Comparison of ENCODE assay signal across 24 mouse cellular contexts in genomic region chr6:62067024-62067380, GRCm38 (mm10).
"Had no signal": no experiment of that assay in that cellular context is flagged by ENCODE, and none has a peak within 500 bp of the region (broad histone marks: within the 10 kb centered on the region; RNA-seq: fewer than 3 reads in every experiment).

No protein-coding gene starts in this region.

- H3K27ac ChIP-seq: heart, adult 2 months; heart, embryonic 13.5 days; heart, embryonic 15.5 days; hindbrain, embryonic 14.5 days; hindbrain, postnatal 0 days; kidney, embryonic 15.5 days; kidney, postnatal 0 days; layer of hippocampus, adult 2 months; left cerebral cortex, adult 2 months; limb, embryonic 10.5 days; limb, embryonic 12.5 days had no signal

- DNase-seq: gastrocnemius, postnatal 14 days; gastrocnemius, postnatal 36 days; heart, adult 2 months; heart, postnatal 14 days; heart, postnatal 36 days; kidney, adult 11 months; kidney, adult 2 months; kidney, adult 9 months; kidney, postnatal 14 days; kidney, postnatal 36 days; liver had no signal

- H3K4me2 ChIP-seq: heart, embryonic 11.5 days; heart, embryonic 13.5 days; heart, embryonic 15.5 days; hindbrain, embryonic 14.5 days; kidney, embryonic 15.5 days; limb, embryonic 12.5 days had no signal

- H3K4me1 ChIP-seq: heart, embryonic 13.5 days; heart, embryonic 15.5 days; kidney, embryonic 15.5 days; limb, embryonic 10.5 days; limb, embryonic 12.5 days had no signal

- H3K36me3 ChIP-seq: heart, embryonic 13.5 days; heart, embryonic 15.5 days; kidney, embryonic 15.5 days; limb, embryonic 10.5 days; limb, embryonic 12.5 days had no signal

- H3K27me3 ChIP-seq: heart, embryonic 13.5 days; heart, embryonic 15.5 days; kidney, embryonic 15.5 days; limb, embryonic 12.5 days had no signal

- H3K9ac ChIP-seq: forebrain, postnatal 0 days; heart, embryonic 13.5 days; heart, embryonic 15.5 days; hindbrain, embryonic 14.5 days; kidney, embryonic 15.5 days; limb, embryonic 12.5 days had no signal

- ATAC-seq: hindbrain, postnatal 0 days; intestine, embryonic 16.5 days had no signal

- H3K4me3 ChIP-seq: heart, adult 2 months; heart, embryonic 13.5 days; heart, embryonic 15.5 days; kidney, embryonic 15.5 days; layer of hippocampus, adult 2 months; left cerebral cortex, adult 2 months; limb, embryonic 10.5 days; limb, embryonic 12.5 days had no signal

- H3K9me3 ChIP-seq: heart, embryonic 13.5 days; heart, embryonic 15.5 days; kidney, embryonic 15.5 days; limb, embryonic 10.5 days; limb, embryonic 12.5 days had no signal
